Mouse (Mus musculus) thymus, postnatal 36 days (tissue): Measurements from ENCODE around the gene Golm1.
"Not testable (repeated sequence)": the region's sequence is repeated elsewhere in the genome, so short reads cannot be mapped to it uniquely, and the experiment has no call there.

Source experiments
- DNase-seq, 2 experiments: peaks; one replicate each; pipeline ENCODE4 v3.0.0; 2022; ENCODE audit warnings: mixed read lengths in 2 of 2

Gene Golm1

GRCm38 (mm10) chr13:59675151-59676011, at the start of gene Golm1:
Golm1 (minus strand) TSS chr13:59675811.
- peak; percentile 30 to 34 for DNase-seq

- not testable (repeated sequence) for DNase-seq
These were observed 46.5 kb upstream of the Golm1 start for GRCm38 (mm10) chr13:59722089-59722488.

GRCm38 (mm10) chr13:59719475-59719874, 43.9 kb upstream of the Golm1 start:
- no peak for DNase-seq

- not testable (repeated sequence) for DNase-seq
These were observed 43.3 kb upstream of the Golm1 start for GRCm38 (mm10) chr13:59718857-59719440.

- no peak for DNase-seq
These were observed 38.1 kb upstream of the Golm1 start for GRCm38 (mm10) chr13:59713710-59714109.

- not testable (repeated sequence) for DNase-seq
These were observed 36.4 kb upstream of the Golm1 start, which contains the start of gene Spata31d1b for GRCm38 (mm10) chr13:59711984-59712383. Spata31d1b (plus strand) TSS chr13:59712284.

- no peak for DNase-seq
These were observed 34.6 kb upstream of the Golm1 start, which contains the start of gene Spata31d1a for GRCm38 (mm10) chr13:59710230-59710629. Spata31d1a (minus strand) TSS chr13:59710330.

GRCm38 (mm10) chr13:59704562-59704961, 29.0 kb upstream of the Golm1 start:
- DNase-seq: peak; percentile 25

GRCm38 (mm10) chr13:59703514-59703913, 27.9 kb upstream of the Golm1 start:
- no peak for DNase-seq

GRCm38 (mm10) chr13:59700137-59700536, 24.5 kb upstream of the Golm1 start:
- DNase-seq: not testable (repeated sequence)

- DNase-seq: no peak
These were observed 23.5 kb upstream of the Golm1 start for GRCm38 (mm10) chr13:59699131-59699530.

GRCm38 (mm10) chr13:59695781-59696180, 20.2 kb upstream of the Golm1 start:
- DNase-seq: peak; percentile 13 to 36

GRCm38 (mm10) chr13:59694008-59694407, 18.4 kb upstream of the Golm1 start, which contains the start of gene 4921517D22Rik:
4921517D22Rik (minus strand) TSS chr13:59694108.
- DNase-seq: no peak

- no peak for DNase-seq
These were observed 15.9 kb upstream of the Golm1 start for GRCm38 (mm10) chr13:59691478-59691877.

GRCm38 (mm10) chr13:59690576-59690975, 15.0 kb upstream of the Golm1 start:
- no peak for DNase-seq

GRCm38 (mm10) chr13:59689843-59690242, 14.2 kb upstream of the Golm1 start:
- no peak for DNase-seq

- no peak for DNase-seq
These were observed 13.7 kb upstream of the Golm1 start for GRCm38 (mm10) chr13:59689313-59689712.

- no peak for DNase-seq
These were observed 12.7 kb upstream of the Golm1 start for GRCm38 (mm10) chr13:59688338-59688770.

GRCm38 (mm10) chr13:59685236-59685635, 9.6 kb upstream of the Golm1 start:
- no peak for DNase-seq

- DNase-seq: no peak
These were observed 7.0 kb upstream of the Golm1 start for GRCm38 (mm10) chr13:59682629-59683028.

GRCm38 (mm10) chr13:59679908-59680307, 4.3 kb upstream of the Golm1 start:
- no peak for DNase-seq

GRCm38 (mm10) chr13:59679306-59679705, 3.7 kb upstream of the Golm1 start:
- no peak for DNase-seq

GRCm38 (mm10) chr13:59676316-59677229, 962 bp upstream of the Golm1 start:
- no peak for DNase-seq
